Mouse (Mus musculus): ENCODE measurements at regions not wholly inside any gene's neighbourhood (a gene's known extent, or its start where the extent isn't known, plus 50 kb on each side); places are given as distances from the start of the nearest gene placed in this dataset.

DNA sequence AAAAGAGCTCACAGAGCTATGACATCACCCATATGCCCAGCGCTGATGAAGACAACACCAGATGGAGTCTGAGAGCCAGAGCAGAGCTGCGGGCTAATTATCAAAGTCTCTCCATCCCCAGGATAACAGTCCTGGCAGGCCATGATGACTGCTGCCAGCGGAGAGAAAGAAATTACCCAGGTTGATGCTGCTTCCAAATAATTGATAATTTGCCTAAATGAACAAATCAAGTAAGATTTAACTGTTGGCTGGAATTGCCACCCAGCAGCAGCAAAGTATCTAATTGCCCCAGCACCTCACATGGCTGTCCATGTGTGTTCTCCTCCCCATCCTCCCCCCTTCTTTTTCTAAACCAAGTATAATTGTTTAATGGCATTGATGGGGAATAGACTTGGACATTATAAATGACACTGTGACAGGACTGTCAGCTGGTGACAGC lies 301.7 kb upstream of the Camk1g start:
- TF ChIP-seq CTCF (IDR thresholded peaks at IDR 0.05; ENCODE audit: low read depth, low read length) (no peak), POLR2A (IDR thresholded peaks at IDR 0.05; ENCODE audit: borderline replicate concordance, low read depth, low read length) (no peak)
